Mouse (Mus musculus) megakaryocyte, embryonic 14.5 days (primary cell): ENCODE measurements around the gene Fgfr2.

Source experiments
- FLI1 ChIP-seq: IDR thresholded peaks from 2 replicates; pipeline ENCODE4 v1.6.1; 2012; ENCODE audit warnings: low read length, inconsistent platforms, mixed read lengths
- GATA1 ChIP-seq: IDR thresholded peaks from 3 replicates; pipeline ENCODE4 v1.6.1; 2012; ENCODE audit warnings: mixed read lengths, low read length, inconsistent platforms, borderline replicate concordance

GRCm38 (mm10) chr7:130145211-130145610 lies 2977.9 kb downstream of the Fgfr2 start:
- no peak for TF ChIP-seq FLI1
- TF ChIP-seq GATA1: no peak
